Mouse (Mus musculus) intestine, embryonic 14.5 days (tissue): ENCODE measurements around the gene Kctd13. TPM values are rescaled to one million over a fixed set of nuclear protein-coding genes. Genes with fewer than 3 reads are reported as not detected.

ENCODE experiments used
- ATAC-seq: fragments of 200-750 bp; cut with Nextera tagmentation; replicated peaks from 2 replicates; pipeline ENCODE4 v1.8.0; 2017; ENCODE audit warnings: low read depth, moderate number of reproducible peaks, moderate TSS enrichment, moderate library complexity; ENCODE audit not compliant: low FRiP score, low TSS enrichment
- DNase-seq: peaks from one replicate; pipeline ENCODE4 v3.0.0-alpha.2; 2018; ENCODE audit warnings: low spot score
- H3K27ac ChIP-seq: fragments of 300-500 bp; sonication (generic); 2 replicates; pipeline ENCODE4 v1.5.1; 2014; ENCODE audit warnings: low read depth, mild to moderate bottlenecking, control low read depth
- H3K27me3 ChIP-seq: fragments of 300-500 bp; sonication (generic); replicated peaks from 2 replicates; pipeline ENCODE4 v1.6.1; 2014; ENCODE audit warnings: low read length, control low read depth; ENCODE audit not compliant: control insufficient read depth, insufficient read depth
- H3K36me3 ChIP-seq: fragments of 300-500 bp; sonication (generic); 2 replicates; pipeline ENCODE4 v1.6.1; 2014; ENCODE audit warnings: low read length, control low read depth; ENCODE audit not compliant: control insufficient read depth, insufficient read depth
- H3K4me1 ChIP-seq: fragments of 300-500 bp; sonication (generic); replicated peaks from 2 replicates; pipeline ENCODE4 v1.6.1; 2014; ENCODE audit warnings: low read length, control low read depth, mixed read lengths; ENCODE audit not compliant: control insufficient read depth, insufficient read depth
- H3K4me2 ChIP-seq: fragments of 300-500 bp; sonication (generic); 2 replicates; pipeline ENCODE4 v1.6.1; 2014; ENCODE audit warnings: low read length
- H3K4me3 ChIP-seq: fragments of 300-500 bp; sonication (generic); 2 replicates; pipeline ENCODE4 v1.5.1; 2014; ENCODE audit warnings: low read depth, low read length, control low read depth, mixed read lengths
- H3K9ac ChIP-seq: fragments of 300-500 bp; sonication (generic); 2 replicates; pipeline ENCODE4 v1.6.1; 2014; ENCODE audit warnings: mild to moderate bottlenecking, low read length
- H3K9me3 ChIP-seq: fragments of 300-500 bp; sonication (generic); 2 replicates; pipeline ENCODE4 v1.6.1; 2016; ENCODE audit warnings: low read length, control low read depth; ENCODE audit not compliant: control insufficient read depth
- WGBS: fragments of 180-500 bp; shearing (Covaris S2); extraction: QIAGEN DNeasy Blood & Tissue Kit; methylation state at CpG from one replicate; pipeline ENCODE4 v1.1.7; 2014; 5-methylcytosine and 5-hydroxymethylcytosine counted together
- polyA plus RNA-seq: library from polyadenylated mRNA; unstranded; fragments of >200 nt; fragmentation: Nextera tagmentation; extraction: Ambion mirVana; gene quantifications from 2 replicates; pipeline ENCODE4 v1.2.1, GENCODE M21; 2014

The Kctd13 gene
- polyA plus RNA-seq, 1 experiment from 2014 or later: 13.1 TPM

GRCm38 (mm10) chr7:126963548-126964286, 35.0 kb downstream of the Kctd13 start:
- Histone ChIP-seq H3K4me2 (no peak overlapping the region), H3K4me1 (no peaks in the 10 kb centered on the region), H3K9me3 (no peaks in the 10 kb centered on the region), H3K9ac (no peak overlapping the region), H3K4me3 (no peak overlapping the region), H3K27ac (no peak overlapping the region), H3K36me3 (no peaks in the 10 kb centered on the region), H3K27me3 (peaks cover 18% of the 10 kb centered on the region)
- DNase-seq: no peak
- WGBS: 25% methylated on average over 19 of the region's 19 CpGs
- no peak for ATAC-seq

DNA sequence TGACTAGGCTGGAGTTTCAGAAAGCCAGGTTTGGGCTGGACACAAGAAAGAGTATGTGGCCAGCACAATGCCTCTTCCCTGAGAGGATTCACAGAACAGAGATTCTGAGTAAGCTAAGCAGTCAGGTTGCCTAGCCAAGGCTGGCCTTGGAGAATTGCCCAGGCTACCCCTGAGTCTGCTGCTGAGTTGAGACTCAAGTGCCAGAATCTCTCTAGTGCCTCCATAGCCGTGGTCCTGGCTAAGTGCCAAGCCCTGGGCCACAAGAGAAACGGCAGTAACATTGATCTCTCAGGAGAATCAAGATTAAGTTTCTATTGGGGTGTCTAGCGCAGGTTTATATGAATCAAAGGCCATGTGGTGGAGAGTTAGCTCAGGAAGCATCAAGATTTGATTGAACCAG, 36.9 kb downstream of the Kctd13 start:
- Histone ChIP-seq H3K27ac (no peak overlapping the region), H3K4me2 (no peak overlapping the region), H3K27me3 (peaks cover 18% of the 10 kb centered on the region), H3K4me1 (no peaks in the 10 kb centered on the region), H3K4me3 (no peak overlapping the region), H3K9ac (no peak overlapping the region), H3K9me3 (no peaks in the 10 kb centered on the region), H3K36me3 (no peaks in the 10 kb centered on the region)
- ATAC-seq: no peak
- no peak for DNase-seq
- 65% methylated on average over 3 of the region's 3 CpGs for WGBS

DNA sequence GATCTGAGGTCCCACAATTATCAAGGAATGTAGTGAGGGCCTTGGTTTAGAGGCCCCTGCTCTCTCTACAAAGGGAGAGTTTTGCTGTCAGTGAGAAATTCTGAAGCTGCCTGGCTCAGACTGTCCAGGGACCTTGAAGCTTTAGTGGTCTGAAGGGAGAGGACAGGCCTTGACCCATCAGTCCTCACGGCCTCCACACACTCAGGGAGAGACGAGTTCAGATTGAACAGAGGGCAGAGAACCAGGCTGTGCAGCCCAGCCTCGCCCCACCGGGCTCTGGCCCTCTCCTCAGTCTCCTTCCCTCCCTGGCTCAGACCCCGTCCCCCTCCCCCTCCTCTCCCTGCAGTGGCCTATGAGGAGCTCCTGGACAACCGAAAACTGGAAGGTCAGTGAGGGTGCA, 38.7 kb downstream of the Kctd13 start:
- DNase-seq: no peak
- H3K27me3 ChIP-seq: peaks cover 14% of the 10 kb centered on the region
- H3K4me1 ChIP-seq: no peaks in the 10 kb centered on the region
- no peak overlapping the region for H3K4me3 ChIP-seq
- no peaks in the 10 kb centered on the region for H3K36me3 ChIP-seq
- no peaks in the 10 kb centered on the region for H3K9me3 ChIP-seq
- no peak overlapping the region for H3K9ac ChIP-seq
- ATAC-seq: no peak
- no peak overlapping the region for H3K4me2 ChIP-seq
- no peak overlapping the region for H3K27ac ChIP-seq
- 62% methylated on average over 6 of the region's 6 CpGs for WGBS

DNA sequence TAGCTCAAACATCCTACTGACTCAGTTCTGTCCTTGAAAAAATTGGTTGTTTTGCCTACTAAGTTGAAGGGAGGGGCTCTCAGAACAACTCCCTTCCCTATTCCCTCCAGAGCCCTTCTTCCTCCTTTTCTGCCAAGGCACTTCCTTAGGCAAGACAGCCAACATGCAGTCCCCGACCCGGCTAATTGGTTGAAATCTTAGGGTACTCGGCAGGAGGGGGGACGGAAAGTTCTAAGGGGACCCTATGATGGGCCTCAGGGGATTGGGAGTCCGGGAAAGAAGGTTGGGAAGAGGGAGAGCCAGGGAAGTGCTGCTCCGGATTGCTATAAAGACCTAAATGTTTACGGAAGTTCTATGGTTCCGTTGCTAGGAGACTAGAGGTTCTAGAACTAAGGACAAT, 46.8 kb downstream of the Kctd13 start:
- Histone ChIP-seq H3K36me3 (peaks cover 28% of the 10 kb centered on the region), H3K27me3 (no peaks in the 10 kb centered on the region), H3K4me2 (peak overlapping the region; percentile 66), H3K27ac (peak overlapping the region; percentile 49; the same call in 1 of the 2 replicates), H3K9me3 (no peaks in the 10 kb centered on the region), H3K4me3 (peak overlapping the region; percentile 97), H3K9ac (peak overlapping the region; percentile 94; the same call in 1 of the 2 replicates), H3K4me1 (0 out of 2 replicates have a peak, but pooled peaks cover 5% of the 10 kb centered on the region)
- WGBS: 14% methylated on average over 8 of the region's 8 CpGs
- no peak for DNase-seq
- ATAC-seq: 0 out of 2 replicates have a peak, but pooled peaks have one; percentile 0

- DNase-seq (no peak), ATAC-seq (no peak)
- Histone ChIP-seq H3K9ac (peak within 1 kb of the TSS; percentile 94), H3K27me3 (no peaks in the 10 kb centered on the region), H3K9me3 (no peaks in the 10 kb centered on the region), H3K36me3 (peaks cover 30% of the 10 kb centered on the region), H3K4me3 (peak within 1 kb of the TSS; percentile 97), H3K4me1 (0 out of 2 replicates have a peak, but pooled peaks cover 5% of the 10 kb centered on the region), H3K27ac (peak within 1 kb of the TSS; percentile 94), H3K4me2 (peak within 1 kb of the TSS; percentile 66)
- 5% methylated on average over 1 of the region's 1 CpGs for WGBS
Measured at GRCm38 (mm10) chr7:126975893-126975949, 47.0 kb downstream of the Kctd13 start, which contains the start of gene Cdipt. Cdipt (plus strand) TSS chr7:126975914.

DNA sequence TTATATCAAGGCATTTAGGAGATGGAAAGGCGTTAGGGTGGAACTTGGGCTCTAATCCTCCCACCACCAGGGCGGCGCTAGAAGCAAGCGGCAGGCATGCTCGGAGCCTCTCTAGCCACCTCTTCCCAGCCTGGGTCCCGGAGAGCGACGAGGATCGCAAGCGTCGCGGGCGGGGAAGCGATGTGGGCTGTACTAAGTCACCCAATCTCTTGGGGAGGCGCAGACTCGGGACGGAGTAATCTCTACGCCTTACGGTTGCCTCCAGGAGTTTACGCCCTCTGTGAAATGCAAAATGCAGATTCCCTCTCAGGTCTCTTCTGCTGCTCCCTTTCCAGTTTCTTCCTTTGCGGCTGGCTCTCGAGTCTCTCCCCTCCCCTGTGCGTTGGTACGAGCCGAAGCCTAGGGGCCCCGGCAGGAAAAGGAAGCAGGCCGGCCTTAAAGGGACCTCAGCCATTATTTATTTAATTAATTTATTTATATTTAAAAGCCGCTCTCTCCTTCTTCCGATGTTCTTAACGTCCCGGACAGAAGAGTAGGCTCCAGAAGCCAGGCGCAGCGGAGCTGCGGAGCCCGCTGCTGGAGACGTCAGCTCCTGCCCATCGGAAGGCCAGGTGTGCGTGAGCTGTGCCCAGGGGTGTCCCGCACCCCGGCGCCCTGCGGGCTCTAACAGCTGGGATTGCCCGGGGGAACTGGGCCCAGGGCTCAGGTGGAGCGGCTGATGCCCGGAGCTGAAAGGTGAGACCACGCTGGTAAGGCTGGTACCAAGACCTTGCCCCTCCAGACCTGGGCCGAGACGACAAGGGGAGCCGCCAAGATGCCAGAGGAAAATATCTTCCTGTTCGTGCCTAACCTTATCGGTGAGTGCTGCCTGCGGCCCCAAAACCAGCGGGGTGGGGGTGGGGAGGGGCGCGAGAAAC, 47.5 kb downstream of the Kctd13 start, which contains the start of gene Cdiptos:
Gene Cdiptos, minus strand, starts transcription at position 149 of the 917 bp plus-strand sequence.
- peak; percentile 95 for ATAC-seq

GRCm38 (mm10) chr7:126976878-126977459, 48.3 kb downstream of the Kctd13 start:
- Histone ChIP-seq H3K27me3 (no peaks in the 10 kb centered on the region), H3K4me2 (peak overlapping the region; percentile 66), H3K9ac (peak overlapping the region; percentile 94), H3K27ac (peak overlapping the region; percentile 94), H3K36me3 (peaks cover 35% of the 10 kb centered on the region), H3K9me3 (no peaks in the 10 kb centered on the region), H3K4me3 (peak overlapping the region; percentile 97), H3K4me1 (0 out of 2 replicates have a peak, but pooled peaks cover 5% of the 10 kb centered on the region)
- peak; percentile 71 for DNase-seq
- ATAC-seq: 0 out of 2 replicates have a peak, but pooled peaks have one; percentile 40
- WGBS: 23% methylated on average over 14 of the region's 14 CpGs

More for the DNA sequence above, 47.5 kb downstream of the Kctd13 start, which contains the start of gene Cdiptos:
- Histone ChIP-seq H3K36me3 (peaks cover 34% of the 10 kb centered on the region), H3K4me3 (peak within 1 kb of the TSS; percentile 97), H3K27ac (peak within 1 kb of the TSS; percentile 94), H3K9me3 (no peaks in the 10 kb centered on the region), H3K27me3 (no peaks in the 10 kb centered on the region), H3K9ac (peak within 1 kb of the TSS; percentile 94), H3K4me2 (peak within 1 kb of the TSS; percentile 66), H3K4me1 (0 out of 2 replicates have a peak, but pooled peaks cover 5% of the 10 kb centered on the region)
- peak; percentile 99 for DNase-seq
- WGBS: under 1% methylated on average over 55 of the region's 55 CpGs

- no peak for DNase-seq
- Histone ChIP-seq H3K36me3 (peaks cover 35% of the 10 kb centered on the region), H3K4me1 (0 out of 2 replicates have a peak, but pooled peaks cover 5% of the 10 kb centered on the region), H3K4me3 (no peak overlapping the region), H3K9me3 (no peaks in the 10 kb centered on the region), H3K9ac (no peak overlapping the region), H3K27me3 (no peaks in the 10 kb centered on the region), H3K4me2 (no peak overlapping the region), H3K27ac (no peak overlapping the region)
- no peak for ATAC-seq
- 87% methylated on average over 6 of the region's 6 CpGs for whole genome bisulfite sequencing
Measured at GRCm38 (mm10) chr7:126978841-126979240, 50.2 kb downstream of the Kctd13 start.
